Mouse (Mus musculus) intestine, postnatal 0 days (tissue): ENCODE measurements at regions not wholly inside any gene's neighbourhood (a gene's known extent, or its start where the extent isn't known, plus 50 kb on each side); places are given as distances from the start of the nearest gene placed in this dataset.

ENCODE experiments used
- ATAC-seq: fragments of 200-750 bp; cut with Nextera tagmentation; 2 replicates; pipeline ENCODE4 v1.8.0; 2017; ENCODE audit warnings: mild to moderate bottlenecking, moderate TSS enrichment, moderate library complexity
- H3K27ac ChIP-seq: fragments of 300-500 bp; sonication (generic); 2 replicates; pipeline ENCODE4 v1.5.1; 2014; ENCODE audit warnings: mild to moderate bottlenecking, low read depth, low read length, moderate library complexity
- H3K27me3 ChIP-seq: fragments of 300-500 bp; sonication (generic); replicated peaks from 2 replicates; pipeline ENCODE4 v1.6.1; 2014; ENCODE audit warnings: low read length, mixed read lengths; ENCODE audit not compliant: control insufficient read depth, insufficient read depth
- H3K36me3 ChIP-seq: fragments of 300-500 bp; sonication (generic); 2 replicates; pipeline ENCODE4 v1.6.1; 2014; ENCODE audit warnings: mild to moderate bottlenecking, moderate library complexity; ENCODE audit not compliant: control insufficient read depth, insufficient read depth
- H3K4me1 ChIP-seq: fragments of 300-500 bp; sonication (generic); replicated peaks from 2 replicates; pipeline ENCODE4 v1.6.1; 2014; ENCODE audit warnings: antibody characterized with exemption, low read length, mixed read lengths; ENCODE audit not compliant: control insufficient read depth, insufficient read depth
- H3K4me2 ChIP-seq: fragments of 300-500 bp; sonication (generic); replicated peaks from 2 replicates; pipeline ENCODE4 v1.6.1; 2014; ENCODE audit warnings: low read depth, mild to moderate bottlenecking, moderate library complexity
- H3K4me3 ChIP-seq: fragments of 300-500 bp; sonication (generic); 2 replicates; pipeline ENCODE4 v1.5.1; 2014; ENCODE audit warnings: low read depth, low read length
- H3K9ac ChIP-seq: fragments of 300-500 bp; sonication (generic); 2 replicates; pipeline ENCODE4 v1.6.1; 2014; ENCODE audit warnings: mild to moderate bottlenecking, low read depth, low read length
- H3K9me3 ChIP-seq: fragments of 300-500 bp; sonication (generic); 2 replicates; pipeline ENCODE4 v1.6.1; 2016; ENCODE audit warnings: mixed run types; ENCODE audit not compliant: control insufficient read depth
- CTCF ChIP-seq: sonication (generic); IDR thresholded peaks from 2 replicates; pipeline ENCODE4 v1.5.1; 2016; ENCODE audit warnings: low read depth, mild to moderate bottlenecking, control low read depth, antibody characterized with exemption, moderate library complexity
- WGBS: fragments of 180-500 bp; shearing (Covaris S2); extraction: QIAGEN DNeasy Blood & Tissue Kit; methylation state at CpG from one replicate; pipeline ENCODE4 v1.1.7; 2014; 5-methylcytosine and 5-hydroxymethylcytosine counted together

- 51% methylated on average over 14 of the region's 14 CpGs for WGBS
- Histone ChIP-seq H3K27ac (no peak overlapping the region), H3K36me3 (no peaks in the 10 kb centered on the region), H3K9ac (no peak overlapping the region), H3K27me3 (no peaks in the 10 kb centered on the region), H3K9me3 (no peaks in the 10 kb centered on the region), H3K4me3 (no peak overlapping the region), H3K4me2 (no peak overlapping the region), H3K4me1 (no peaks in the 10 kb centered on the region)
- no peak for ATAC-seq
- peak; percentile 78 for TF ChIP-seq CTCF
These were observed 78.5 kb upstream of the Galnt5 start for GRCm38 (mm10) chr2:57919102-57919731.

- 46% methylated on average over 5 of the region's 5 CpGs for WGBS
These were observed 63.4 kb upstream of the Galnt5 start for GRCm38 (mm10) chr2:57934062-57934822.

More at GRCm38 (mm10) chr2:57934062-57934822, 63.4 kb upstream of the Galnt5 start:
- TF ChIP-seq CTCF, result peak; percentile 55
- H3K4me2 ChIP-seq, result no peak overlapping the region
- ATAC-seq, result no peak
- H3K27ac ChIP-seq, result no peak overlapping the region
- no peak overlapping the region for H3K4me3 ChIP-seq
- H3K4me1 ChIP-seq, result no peaks in the 10 kb centered on the region
- no peak overlapping the region for H3K9ac ChIP-seq
- H3K9me3 ChIP-seq, result no peaks in the 10 kb centered on the region
- no peaks in the 10 kb centered on the region for H3K27me3 ChIP-seq
- no peaks in the 10 kb centered on the region for H3K36me3 ChIP-seq
